Mouse (Mus musculus) mouse embryonic stem cell (cell line): ENCODE data around the gene Pdcd6ip.
"Not testable (repeated sequence)": the region's sequence is repeated elsewhere in the genome, so short reads cannot be mapped to it uniquely, and the experiment has no call there.

Experiments used
- in situ Hi-C, 2 experiments: fragments of 300-500 bp; cut with MboI; formaldehyde crosslinking; loops; 1 replicate in 1 of 2; 3 replicates in 1 of 2; pipeline ENCODE4 v1.14.3; 2019 to 2020; ENCODE audit warnings: low sequenced_read_pairs in 2 of 2, low pct_unique_long_range_greater_than_20kb in 1 of 2, mixed read lengths in 1 of 2; ENCODE audit not compliant: unreplicated experiment in 1 of 2

Pdcd6ip gene

DNA sequence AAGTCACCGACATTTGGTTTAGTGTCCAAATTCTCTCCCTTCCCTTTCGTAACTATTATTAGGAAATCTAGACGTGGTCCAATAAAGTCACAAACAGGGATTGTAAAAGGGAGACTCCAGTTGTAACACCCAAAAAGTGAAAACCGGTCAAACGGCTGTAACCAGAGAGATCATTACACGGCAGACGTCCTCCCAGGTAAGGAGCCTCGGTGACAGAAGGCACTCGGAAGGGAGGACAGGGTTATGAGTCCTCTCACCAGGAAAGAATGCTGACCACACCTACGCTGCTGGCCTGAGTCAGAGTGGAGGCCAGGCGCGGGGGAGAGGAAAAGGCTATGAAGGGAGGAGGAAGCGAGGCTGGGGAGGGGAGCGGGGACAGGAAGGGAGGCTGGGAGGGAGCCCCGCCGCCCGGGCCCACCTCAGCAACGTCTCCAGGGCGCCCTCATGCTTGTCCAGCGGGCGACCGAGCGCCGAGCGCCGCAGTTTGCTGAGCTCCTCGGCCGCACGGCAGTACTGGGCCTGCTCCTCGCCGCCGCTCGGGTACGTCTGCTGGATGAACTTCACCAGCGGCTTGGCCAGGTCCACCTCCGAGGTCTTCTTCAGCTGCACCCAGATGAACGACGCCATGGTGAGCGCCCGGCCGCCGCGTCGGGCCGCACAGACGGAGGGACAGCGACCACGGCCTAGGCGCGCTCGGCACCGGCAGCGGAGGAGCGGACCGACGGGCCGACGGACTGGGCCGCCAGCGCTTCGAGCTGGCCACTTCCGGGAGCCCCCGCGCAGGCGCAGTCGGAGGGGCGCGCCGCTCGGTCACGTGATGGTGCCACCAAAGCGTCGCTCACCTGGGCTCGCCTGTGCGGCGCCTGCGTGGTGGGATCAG, at the start of gene Pdcd6ip:
TSS of gene Pdcd6ip (minus strand) at position 779 of the 880 bp plus-strand sequence.
- in situ Hi-C loops = no loop called here

DNA sequence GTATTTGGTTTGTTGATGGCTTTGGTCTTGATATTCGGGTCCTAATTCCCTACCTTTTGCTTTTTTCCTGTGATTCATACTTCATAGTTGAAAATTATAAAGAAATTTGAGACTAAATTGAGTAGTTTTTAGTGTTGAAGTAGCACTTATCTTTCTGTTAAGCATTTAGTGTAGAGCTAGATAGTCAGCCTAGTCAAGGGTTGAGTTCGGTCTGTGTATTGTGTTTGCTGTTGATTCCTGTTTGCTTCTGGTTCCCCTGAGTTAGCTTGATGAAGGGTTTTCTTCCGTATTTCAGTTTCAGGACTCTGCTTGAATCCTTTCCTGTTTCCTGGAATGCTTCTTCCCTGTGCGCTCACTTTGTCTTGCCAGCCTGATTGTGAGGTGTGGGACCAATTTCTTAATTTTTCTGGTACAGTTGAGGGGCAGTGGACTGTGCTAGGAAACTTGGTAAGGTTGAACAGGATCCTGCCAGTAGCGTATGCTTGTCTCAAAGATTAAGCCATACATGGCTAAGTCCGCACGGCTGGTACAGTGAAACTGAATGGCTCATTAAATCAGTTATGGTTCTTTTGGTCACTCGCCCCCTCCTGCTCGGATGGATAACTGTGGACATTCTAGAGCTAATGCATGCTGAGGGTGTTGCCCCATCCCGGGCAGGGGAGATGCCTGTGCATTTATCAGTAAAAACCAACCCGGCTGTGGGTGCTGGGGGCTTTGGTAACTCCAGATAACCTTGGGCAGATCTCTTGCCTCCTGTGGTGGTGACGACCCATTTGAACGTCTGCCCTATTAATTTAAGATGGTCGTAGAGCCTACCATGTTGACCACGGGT, 48.0 kb upstream of the Pdcd6ip start:
- in situ Hi-C loops = no loop called here

DNA sequence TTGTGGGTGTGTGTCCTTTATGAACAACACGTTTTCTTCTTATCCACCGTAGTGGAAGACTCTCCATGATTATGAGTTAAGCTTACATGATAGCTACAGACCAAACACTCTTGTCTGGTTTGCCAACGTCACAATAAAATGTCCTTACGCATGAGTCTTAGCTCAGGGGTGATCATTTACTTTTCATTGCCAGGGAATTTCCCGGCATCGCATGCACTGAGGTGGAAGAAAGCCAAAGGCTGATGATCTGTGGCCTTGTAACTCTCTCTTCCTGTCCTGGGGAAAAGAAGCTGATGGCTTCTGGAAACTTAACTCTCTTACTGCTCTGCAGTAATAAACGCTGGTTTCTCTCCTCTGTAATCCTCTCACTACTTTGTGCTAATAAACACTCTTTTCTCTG, 41.3 kb upstream of the Pdcd6ip start:
- in situ Hi-C loops = no loop called here

DNA sequence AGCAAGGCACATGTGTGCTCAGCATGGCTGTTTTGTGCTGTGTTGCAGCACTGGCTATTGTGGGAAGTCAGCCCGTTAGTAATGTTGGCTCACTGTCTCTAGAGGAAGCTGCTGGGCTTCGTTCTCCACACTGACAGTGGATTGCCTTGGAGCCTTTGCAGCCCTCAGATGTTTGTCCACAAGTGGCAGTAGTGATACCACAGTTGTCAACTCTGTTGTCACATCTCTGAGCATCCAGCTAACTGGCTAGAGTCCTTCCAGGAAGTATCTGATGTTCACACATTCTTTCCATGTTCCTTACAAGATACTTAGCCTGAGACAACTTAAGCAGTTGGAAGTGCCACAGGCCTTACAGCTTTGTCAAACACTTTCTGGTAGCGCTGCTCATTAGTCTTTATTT, 35.2 kb upstream of the Pdcd6ip start:
- in situ Hi-C loops = no loop called here

DNA sequence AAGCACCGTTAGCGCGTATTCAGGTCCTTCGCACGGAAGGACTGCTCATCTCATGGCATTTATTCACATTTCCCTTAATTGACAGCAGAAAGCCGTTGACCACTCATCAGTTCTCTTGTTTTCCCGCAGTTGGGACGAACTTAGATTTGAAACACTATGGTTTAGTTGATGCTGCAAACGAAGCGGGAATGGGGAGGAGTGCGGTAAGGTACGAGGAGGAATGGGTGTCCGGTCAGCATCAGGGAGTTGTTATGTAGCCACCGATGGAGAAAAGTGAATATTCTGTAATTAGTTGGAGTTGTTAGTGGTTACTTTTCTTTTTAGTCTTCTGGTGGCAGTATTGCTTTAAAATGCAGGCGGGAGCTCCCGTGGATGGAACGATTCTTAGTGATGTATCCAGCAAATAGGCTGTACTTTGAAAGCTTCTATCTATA, 34.3 kb upstream of the Pdcd6ip start:
- in situ Hi-C loops = no loop called here

DNA sequence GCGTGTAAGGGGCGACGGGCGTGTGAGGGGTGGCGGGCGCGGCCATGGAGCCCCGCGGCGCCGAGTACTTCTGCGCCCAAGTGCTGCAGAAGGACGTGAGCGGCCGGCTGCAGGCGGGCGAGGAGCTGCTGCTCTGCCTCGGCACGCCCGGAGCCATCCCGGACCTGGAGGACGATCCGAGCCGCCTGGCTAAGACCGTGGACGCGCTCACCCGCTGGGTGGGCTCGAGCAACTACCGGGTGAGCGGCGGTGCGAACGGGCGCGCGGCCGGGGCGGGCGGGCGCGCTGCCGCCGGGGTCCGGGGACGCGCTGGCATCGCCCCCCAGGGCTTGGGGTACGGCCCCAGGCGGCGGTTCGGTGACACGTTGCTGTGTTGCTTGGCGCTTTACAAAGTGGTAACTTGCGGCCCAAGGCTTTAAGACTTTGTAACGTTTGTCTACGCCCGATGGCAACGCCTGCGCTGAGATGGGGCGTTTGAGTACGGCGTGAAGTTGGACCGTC, 33.6 kb upstream of the Pdcd6ip start:
- in situ Hi-C loops = no loop called here

DNA sequence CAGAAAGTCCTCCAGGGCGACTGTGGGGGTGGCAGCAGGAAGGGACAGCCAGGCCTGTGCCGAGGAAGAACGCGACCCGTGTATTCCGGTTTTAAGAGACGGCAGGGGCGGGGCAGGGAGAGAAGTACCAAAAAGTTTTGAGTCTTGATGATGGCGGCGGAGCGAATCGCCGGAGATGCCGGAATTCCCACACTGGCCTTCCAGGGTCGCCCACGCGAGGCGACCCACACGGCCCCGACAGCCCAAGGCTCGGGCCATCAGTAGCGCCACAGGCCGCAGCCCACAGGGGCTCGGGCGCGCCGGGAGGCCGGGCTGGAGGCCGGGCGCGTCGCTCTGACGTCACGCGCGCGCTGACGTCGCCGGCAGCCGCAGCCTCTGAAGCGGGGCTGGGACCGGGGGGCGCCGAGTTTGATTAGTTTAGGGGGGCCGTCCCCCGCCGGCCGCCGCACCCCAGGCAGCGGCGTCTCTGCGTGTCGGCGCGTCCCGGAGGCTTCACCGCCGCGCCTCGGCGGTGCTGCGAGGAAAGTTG, 33.1 kb upstream of the Pdcd6ip start, which contains the start of gene Clasp2:
TSS of gene Clasp2 (plus strand) at position 366 of the 529 bp plus-strand sequence.
- in situ Hi-C loops = no loop called here

DNA sequence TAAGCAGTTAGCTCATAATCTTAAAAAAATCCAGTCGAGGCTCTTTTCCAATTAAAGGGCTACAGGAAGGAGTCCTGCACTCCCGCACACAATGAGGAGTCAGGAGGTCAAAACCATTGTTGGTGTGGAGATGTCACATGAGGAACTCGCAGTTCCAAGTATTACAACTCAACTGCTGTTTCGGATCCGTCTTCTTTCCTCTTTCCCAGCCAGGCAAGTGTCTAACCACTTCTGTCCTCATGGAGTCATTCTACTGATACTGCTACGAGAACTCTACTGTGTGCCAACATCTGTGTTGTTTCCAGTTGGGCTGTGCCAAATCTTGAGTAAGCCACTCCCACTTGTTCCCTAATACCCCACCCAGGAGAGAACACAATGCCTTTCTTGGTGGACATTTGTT, 30.9 kb upstream of the Pdcd6ip start:
- in situ Hi-C loops = no loop called here

DNA sequence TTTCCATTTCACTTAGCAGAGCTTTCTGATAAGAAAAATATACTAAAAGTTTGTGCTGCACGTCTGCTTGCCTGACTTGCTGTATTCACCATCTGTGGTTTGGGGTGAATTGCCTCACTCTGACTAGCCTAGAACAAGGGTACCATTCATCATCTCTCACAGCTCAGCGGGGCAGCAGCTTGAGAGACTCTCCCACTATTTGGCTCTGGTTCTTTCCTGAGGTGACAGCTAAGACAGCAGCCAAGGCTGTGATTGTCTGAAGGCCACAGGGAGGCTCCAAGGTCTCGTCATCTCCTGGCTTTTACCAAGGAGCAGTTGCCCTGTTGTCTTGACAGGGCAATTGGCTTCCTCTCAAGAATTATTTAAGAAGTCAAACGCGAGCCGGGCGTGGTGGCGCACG, 30.0 kb upstream of the Pdcd6ip start:
- in situ Hi-C loops = no loop called here

DNA sequence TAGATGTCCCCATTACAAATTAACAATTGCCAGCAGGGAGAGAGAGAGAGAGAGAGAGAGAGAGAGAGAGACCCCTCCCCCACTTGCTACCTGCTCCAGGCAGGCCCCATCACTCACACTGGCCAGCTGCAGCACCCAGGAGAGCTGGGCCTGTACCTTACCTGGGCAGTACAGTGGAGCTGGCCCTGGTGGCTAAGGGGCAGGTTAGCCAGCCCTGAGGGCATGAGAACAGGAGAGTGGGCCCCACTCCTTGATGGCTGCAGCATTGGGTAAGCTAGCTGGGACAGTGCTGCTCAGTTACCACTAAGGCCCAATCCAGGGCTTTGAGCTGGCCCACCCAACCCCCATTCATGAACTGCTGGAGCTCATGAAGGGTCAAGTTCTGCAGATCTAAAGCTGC, 27.9 kb upstream of the Pdcd6ip start:
- in situ Hi-C loops = no loop called here

DNA sequence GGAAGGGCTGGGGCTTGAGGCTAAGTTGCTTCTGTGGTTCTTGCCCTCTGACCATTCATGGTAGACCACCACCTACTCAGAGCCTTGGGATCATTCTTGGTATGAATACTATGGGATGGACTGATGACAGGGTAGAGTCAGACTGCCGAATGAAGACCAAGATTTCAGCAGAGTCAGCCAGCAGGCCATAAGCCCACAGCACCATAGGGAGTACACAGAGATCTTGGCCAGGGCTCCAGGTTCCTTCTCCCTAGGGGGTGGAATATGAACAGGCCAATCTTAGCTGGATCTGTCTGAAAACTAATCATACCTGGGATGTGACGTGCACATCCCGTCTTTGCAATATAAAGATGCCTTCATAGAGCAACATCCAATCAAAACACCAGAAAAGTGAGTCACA, 23.5 kb upstream of the Pdcd6ip start:
- in situ Hi-C loops = no loop called here

DNA sequence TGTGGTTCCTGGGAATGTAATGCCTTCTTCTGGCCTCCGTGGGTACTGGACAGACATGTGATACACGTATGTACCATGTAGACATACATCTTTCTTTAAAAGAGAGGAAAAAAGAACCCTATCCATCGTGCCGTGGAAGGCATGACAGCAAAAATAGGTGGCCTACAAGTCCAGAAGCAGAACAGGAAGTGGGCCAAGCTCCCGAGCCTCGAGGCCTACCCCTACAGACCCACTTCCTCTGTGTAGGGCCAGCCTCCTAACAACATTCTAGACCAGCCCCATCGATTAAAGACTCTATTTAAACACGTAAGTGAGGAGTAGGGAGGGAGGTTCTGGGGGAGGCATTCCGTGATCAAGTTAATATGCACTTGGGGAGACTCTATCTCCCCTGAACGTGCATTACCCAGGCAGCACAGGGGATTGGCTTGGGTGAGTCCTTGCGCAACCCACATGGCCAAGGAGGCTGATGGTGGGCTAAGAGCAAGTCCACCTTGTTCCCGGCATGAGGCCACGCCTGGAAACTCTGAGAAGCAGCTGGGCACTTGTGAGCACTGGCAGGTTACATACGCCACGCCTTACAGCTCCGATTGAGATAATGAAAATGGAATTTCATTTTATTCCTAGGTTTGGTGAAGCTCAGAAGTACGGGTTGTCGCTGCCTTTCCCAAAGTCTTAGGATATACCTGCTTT, 19.1 kb upstream of the Pdcd6ip start:
- in situ Hi-C loops = no loop called here

DNA sequence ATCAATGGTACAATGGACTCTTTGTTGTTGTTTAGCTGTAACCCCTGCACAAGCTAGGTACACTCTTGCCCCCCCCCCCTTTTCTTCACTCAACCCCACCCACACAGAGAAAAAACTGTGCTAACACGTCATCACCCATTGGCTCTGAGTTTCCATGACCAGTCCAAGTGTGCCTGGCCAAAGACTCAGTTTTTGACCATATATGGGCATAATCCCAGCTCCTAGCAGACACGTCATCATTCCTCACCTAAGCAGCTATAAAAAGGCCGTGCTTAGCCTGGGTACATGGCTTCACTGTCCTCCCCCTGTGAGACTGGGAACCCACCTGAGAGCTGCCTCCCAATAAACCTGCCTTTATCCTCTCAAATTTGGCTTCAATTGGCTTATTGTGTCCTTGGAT, 18.1 kb upstream of the Pdcd6ip start:
- in situ Hi-C loops = no loop called here

DNA sequence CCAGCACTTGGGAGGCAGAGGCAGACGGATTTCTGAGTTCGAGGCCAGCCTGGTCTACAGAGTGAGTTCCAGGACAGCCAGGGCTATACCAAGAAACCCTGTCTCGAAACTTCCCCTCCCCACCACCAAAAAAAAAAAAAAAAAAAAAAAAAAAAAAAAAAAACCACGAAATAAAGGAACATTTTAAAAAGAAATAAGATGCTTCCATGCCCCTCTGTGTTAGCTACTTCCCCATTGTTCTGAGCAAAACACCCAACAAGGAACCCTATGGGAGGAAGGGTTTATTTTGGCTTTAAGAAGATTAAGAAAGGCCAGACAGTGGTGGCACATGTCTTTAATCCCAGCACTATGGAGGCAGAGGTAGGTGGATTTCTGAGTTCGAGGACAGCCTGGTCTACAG, 17.6 kb upstream of the Pdcd6ip start:
- in situ Hi-C loops = not testable (repeated sequence)

DNA sequence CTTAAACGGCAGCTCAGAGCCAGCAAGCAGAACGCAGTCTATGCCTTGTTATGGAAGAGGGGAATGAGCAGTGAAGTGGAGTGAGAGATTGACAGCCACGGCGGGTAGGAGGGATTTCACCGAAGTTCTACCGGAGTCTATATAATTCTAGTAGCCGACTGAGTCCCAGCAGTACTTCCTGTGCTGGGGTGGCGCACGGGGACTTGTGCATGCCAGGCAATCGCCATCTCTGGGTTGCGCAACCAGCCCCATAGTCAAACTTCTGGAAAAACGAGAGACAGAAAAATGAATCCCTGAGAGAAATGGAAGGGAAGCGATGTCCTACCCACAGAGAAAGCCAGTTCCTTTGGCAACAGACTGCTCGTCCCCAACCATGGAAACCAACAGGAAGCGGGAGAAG, 16.6 kb upstream of the Pdcd6ip start:
- in situ Hi-C loops = no loop called here

DNA sequence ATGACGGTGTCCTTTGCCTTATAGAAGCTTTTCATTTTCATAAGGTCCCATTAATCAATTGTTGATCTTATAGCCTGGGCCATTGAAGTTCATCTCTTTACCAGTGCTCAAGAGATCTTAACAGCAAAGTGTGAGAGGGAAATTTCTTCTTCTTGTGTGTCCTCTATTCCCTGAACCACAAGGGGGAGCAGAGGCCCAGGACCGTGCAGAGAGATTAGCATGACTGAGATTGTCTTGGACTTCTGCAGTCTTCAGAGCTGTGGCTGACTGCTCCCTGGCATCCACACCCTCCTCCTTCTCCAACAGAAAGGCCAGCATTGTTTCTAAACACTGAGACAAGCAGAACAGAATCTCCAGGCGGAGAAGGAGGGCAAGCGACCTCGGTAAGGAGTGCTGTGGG, 11.0 kb upstream of the Pdcd6ip start:
- in situ Hi-C loops = no loop called here

DNA sequence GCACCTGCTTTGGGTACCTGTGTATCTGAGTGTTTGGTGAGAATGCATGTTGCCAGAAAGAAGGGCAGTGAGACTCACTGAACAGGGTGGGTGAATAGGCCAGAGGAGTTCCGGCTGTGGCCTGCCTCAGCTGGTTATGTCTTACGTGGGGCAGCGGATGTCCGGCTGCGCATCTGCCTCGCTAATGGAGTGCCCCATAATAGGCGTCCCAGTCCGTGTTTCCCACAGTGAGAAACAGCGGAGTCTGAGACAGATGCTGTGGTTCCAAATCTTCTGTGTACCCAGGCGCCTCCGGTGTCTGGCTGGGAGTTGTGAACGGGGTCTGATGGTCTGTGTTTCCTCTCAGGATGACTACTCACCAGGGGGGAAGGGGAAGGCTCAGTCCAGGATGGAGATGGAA, 2.8 kb upstream of the Pdcd6ip start:
- in situ Hi-C loops = no loop called here

DNA sequence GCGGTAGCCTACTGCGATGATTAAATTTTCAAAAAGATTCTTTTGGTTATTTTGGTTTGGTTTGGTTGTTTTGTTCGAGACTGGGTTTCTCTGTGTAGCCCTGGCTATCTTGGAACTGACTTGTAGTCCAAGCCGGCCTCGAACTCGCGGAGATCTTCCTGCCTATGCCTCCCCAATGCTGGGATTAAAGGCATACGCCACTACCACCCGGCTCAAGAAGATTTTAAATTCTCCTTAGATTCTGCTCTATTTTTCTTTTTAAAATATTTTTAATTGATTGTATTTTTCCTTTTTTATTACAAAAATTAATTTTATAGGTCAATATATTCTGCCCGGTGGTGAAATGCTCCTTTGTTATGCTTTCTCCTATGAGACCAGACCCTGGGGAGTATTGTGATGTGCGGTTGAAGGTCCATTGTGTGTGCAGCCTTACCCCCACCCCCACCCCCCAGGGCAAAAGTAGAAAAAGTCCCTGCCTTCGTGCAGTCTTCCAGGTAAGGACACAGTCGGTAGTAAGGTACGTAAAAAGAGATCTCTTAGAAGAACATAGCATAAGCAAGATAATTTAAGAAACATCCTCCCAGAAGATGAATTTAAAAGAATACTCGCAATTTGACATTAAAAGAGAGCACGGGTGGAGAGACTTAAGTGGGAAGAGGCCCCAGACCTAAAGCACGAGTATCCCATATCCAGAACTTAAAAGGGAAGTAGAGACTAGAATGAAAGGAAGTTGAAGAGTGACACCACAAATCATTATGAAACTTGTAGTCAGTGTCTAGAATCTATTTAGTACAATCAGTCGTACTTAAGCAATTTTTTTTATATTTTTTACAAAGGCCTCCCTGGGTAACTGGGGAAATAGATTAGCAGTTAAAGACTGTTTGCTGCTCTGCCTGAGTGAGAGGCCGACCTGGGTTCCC, 562 bp upstream of the Pdcd6ip start:
- in situ Hi-C loops = no loop called here
